Mouse (Mus musculus) neural tube, embryonic 14.5 days (tissue): ENCODE measurements around the gene Tyrobp. TPM values are rescaled to one million over a fixed set of nuclear protein-coding genes. Genes with fewer than 3 reads are reported as not detected.

Experiments used
- ATAC-seq: fragments of 200-750 bp; cut with Nextera tagmentation; 2 replicates; pipeline ENCODE4 v1.8.0; 2017; ENCODE audit warnings: low read depth, mild to moderate bottlenecking, moderate TSS enrichment, moderate library complexity
- H3K27ac ChIP-seq: fragments of 300-500 bp; sonication (generic); 2 replicates; pipeline ENCODE4 v1.5.1; 2014; ENCODE audit warnings: low read depth, mild to moderate bottlenecking, control low read depth, low read length, moderate library complexity, mixed read lengths
- H3K27me3 ChIP-seq: fragments of 300-500 bp; sonication (generic); 2 replicates; pipeline ENCODE4 v1.6.1; 2014; ENCODE audit warnings: low read length; ENCODE audit not compliant: control insufficient read depth, insufficient read depth
- H3K36me3 ChIP-seq: fragments of 300-500 bp; sonication (generic); 2 replicates; pipeline ENCODE4 v1.6.1; 2014; ENCODE audit warnings: low read length, mixed read lengths; ENCODE audit not compliant: control insufficient read depth, insufficient read depth
- H3K4me1 ChIP-seq: fragments of 300-500 bp; sonication (generic); 2 replicates; pipeline ENCODE4 v1.6.1; 2014; ENCODE audit warnings: low read length; ENCODE audit not compliant: control insufficient read depth, insufficient read depth
- H3K4me2 ChIP-seq: fragments of 300-500 bp; sonication (generic); 2 replicates; pipeline ENCODE4 v1.6.1; 2014; ENCODE audit warnings: mild to moderate bottlenecking, low read depth, low read length, control low read depth
- H3K4me3 ChIP-seq: fragments of 300-500 bp; sonication (generic); 2 replicates; pipeline ENCODE4 v1.5.1; 2014; ENCODE audit warnings: low read depth, low read length, control low read depth, mixed read lengths
- H3K9ac ChIP-seq: fragments of 300-500 bp; sonication (generic); replicated peaks from 2 replicates; pipeline ENCODE4 v1.6.1; 2014; ENCODE audit warnings: low read depth, mild to moderate bottlenecking, control low read depth, low read length, mixed read lengths
- H3K9me3 ChIP-seq: fragments of 300-500 bp; sonication (generic); 2 replicates; pipeline ENCODE4 v1.6.1; 2016; ENCODE audit warnings: low read length; ENCODE audit not compliant: control insufficient read depth
- WGBS: fragments of 180-500 bp; shearing (Covaris S2); extraction: QIAGEN DNeasy Blood & Tissue Kit; methylation state at CpG from one replicate; pipeline ENCODE4 v1.1.7; 2014; 5-methylcytosine and 5-hydroxymethylcytosine counted together
- polyA plus RNA-seq: library from polyadenylated mRNA; unstranded; fragments of >200 nt; fragmentation: Nextera tagmentation; extraction: Ambion mirVana; gene quantifications from 2 replicates; pipeline ENCODE4 v1.2.1, GENCODE M21; 2014

The Tyrobp gene
- polyA plus RNA-seq, 1 experiment from 2014 or later, result 23.3 TPM

DNA sequence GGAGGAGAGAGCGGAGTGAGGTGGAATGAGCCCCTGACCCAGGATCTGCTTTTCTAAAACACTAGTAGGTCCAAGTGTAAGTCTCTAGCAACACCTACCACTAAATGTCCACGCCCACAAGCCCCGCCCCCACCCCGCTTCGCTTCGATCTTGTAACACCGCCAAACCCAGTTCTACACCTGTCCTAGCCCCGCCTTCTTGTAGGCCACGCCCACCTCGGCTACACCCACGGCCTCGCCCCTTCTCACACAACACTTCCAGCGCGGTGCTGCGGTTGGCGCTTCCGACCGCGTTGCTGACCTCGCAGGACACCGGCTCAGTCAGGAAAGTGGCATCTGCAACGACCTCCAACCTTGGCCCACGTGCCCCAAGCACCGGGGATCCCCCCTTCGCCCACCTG lies 40.2 kb downstream of the Tyrobp start:
- Histone ChIP-seq H3K4me3 (0 out of 2 replicates have a peak overlapping the region, but pooled peaks have one; percentile 12), H3K27ac (no peak overlapping the region), H3K4me2 (peak overlapping the region; percentile 20), H3K9ac (no peak overlapping the region), H3K9me3 (no peaks in the 10 kb centered on the region), H3K4me1 (peaks cover 21% of the 10 kb centered on the region), H3K36me3 (no peaks in the 10 kb centered on the region), H3K27me3 (peaks cover 18% of the 10 kb centered on the region)
- 1% methylated on average over 25 of the region's 25 CpGs for WGBS
- no peak for ATAC-seq

DNA sequence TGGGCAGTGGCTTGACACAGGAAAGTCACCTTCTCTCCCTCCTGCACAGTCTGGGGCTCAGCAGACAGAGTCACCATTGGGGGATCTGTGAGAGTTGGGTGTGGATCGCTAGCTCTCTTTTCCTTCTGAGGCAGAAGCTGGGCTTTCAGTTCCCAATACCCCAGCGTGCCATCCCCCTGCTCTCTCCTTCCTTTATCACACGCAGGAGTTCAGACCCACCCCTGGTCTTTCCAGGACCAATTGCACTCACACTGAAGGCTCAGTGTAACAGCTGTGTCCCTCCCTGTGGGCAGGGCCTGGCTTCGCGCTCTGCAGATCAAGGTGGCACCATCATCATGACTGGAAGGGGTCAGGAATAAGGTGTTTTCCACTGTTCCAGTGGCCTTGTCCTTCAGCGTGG lies 40.7 kb downstream of the Tyrobp start:
- H3K27me3 ChIP-seq, result peaks cover 18% of the 10 kb centered on the region

DNA sequence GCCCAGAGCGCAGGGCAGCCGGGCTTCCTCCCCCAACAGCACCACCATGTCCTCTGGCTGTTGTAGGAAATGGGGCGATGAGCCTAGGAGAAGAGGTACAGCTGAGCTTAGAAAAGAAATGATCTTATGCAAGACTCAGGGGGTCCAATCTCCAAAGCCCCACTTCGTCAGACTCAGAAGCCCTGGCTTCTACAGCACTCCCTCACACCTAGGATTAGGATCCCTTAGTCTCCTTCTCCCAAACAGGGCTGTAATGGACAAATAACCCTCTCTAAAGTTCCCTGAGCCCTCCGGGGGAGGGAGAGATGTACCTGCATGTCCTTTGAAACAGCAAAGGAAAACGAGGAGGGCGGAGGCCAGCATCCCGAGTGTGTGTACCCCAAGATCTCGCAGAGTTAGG lies 42.9 kb downstream of the Tyrobp start:
- no peaks in the 10 kb centered on the region for H3K36me3 ChIP-seq
- H3K9me3 ChIP-seq, result no peaks in the 10 kb centered on the region
- WGBS, result 3% methylated on average over 9 of the region's 9 CpGs
- H3K27ac ChIP-seq, result no peak overlapping the region
- peaks cover 22% of the 10 kb centered on the region for H3K27me3 ChIP-seq
- ATAC-seq, result no peak
- peak overlapping the region; percentile 11; the same call in 1 of the 2 replicates for H3K4me3 ChIP-seq
- peaks cover 21% of the 10 kb centered on the region for H3K4me1 ChIP-seq
- no peak overlapping the region for H3K9ac ChIP-seq
- H3K4me2 ChIP-seq, result peak overlapping the region; percentile 41

More for the DNA sequence above, 40.7 kb downstream of the Tyrobp start:
- Histone ChIP-seq H3K27ac (no peak overlapping the region), H3K36me3 (no peaks in the 10 kb centered on the region), H3K4me2 (peak overlapping the region; percentile 12; the same call in 1 of the 2 replicates), H3K4me1 (peaks cover 21% of the 10 kb centered on the region), H3K9me3 (no peaks in the 10 kb centered on the region), H3K4me3 (no peak overlapping the region), H3K9ac (no peak overlapping the region)
- WGBS, result 9% methylated on average over 6 of the region's 6 CpGs
- no peak for ATAC-seq

DNA sequence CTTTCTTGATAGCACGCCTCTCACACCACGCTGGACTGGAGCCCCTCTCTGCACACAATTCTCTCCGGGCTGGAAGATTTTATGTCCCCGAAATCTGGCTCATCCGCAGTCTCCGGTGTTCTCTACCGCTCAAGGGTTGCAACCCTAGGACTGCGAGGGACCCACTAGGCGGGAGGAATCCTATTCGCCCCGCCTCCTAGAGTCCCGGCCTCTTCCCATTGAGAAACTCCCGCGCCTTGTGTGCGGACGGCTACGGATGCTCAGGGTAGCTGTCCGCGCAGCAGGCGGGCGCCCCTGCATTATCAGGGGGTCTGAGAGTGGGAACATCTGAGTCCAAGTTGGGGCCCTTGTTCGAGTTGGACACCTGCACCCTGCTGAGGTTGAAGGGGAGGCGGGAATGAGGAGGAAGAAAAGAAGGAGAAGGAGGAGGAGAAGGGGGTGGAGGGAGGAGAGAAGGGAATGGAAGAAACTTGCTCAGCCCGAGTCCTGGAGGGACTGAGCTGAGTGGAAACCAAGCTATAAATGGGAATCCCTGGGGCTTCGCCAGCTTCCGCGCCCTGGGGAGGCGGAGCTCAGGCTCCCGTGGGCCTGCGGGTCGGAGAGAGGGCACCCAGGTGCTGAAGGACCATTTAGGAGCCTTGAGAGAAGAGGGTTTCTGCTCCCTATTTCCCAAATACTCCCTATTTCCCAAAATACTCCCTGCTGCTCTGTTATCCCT lies 43.5 kb downstream of the Tyrobp start:
- Histone ChIP-seq H3K4me3 (peak overlapping the region; percentile 11), H3K9me3 (no peaks in the 10 kb centered on the region), H3K36me3 (no peaks in the 10 kb centered on the region), H3K4me1 (peaks cover 21% of the 10 kb centered on the region), H3K27ac (no peak overlapping the region), H3K9ac (no peak overlapping the region), H3K4me2 (peak overlapping the region; percentile 41), H3K27me3 (peaks cover 22% of the 10 kb centered on the region)
- WGBS, result under 1% methylated on average over 31 of the region's 31 CpGs
- peak; percentile 22; the same call in 1 of the 2 replicates for ATAC-seq

DNA sequence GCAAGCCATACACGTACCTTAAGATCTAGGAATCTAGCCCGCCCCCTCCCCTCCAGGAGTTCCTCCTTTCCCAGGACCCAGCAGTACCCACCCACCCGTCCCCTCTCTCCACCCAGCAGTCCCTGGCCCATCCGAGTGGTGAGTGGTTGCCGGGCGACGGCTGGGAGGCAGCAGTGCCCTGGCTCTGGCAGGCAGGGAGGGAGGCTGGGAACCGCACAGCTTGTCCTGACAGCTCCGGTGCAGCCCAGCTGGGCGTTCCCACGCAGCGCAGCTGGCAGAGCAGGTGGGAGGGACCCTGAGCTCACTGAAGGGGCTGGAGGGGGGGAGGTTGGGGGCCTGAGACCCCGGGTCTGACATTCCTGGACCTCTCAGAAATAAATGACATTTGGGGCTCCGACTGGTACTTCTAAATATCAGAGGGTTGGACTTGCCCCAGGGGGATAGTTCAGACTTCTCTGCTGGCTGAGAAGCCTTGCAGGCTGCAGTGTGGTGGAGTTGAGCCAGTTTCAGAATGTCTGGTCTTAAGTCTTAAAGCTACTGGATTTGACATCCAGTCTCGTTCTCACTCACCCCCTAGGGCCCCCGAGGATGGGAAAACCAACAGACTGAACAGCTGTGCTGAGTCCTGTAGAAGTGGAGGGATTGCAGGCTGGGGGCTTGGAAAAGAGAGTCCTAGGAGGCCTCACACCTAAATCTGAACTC lies 44.2 kb downstream of the Tyrobp start, which contains the start of the genes Kirrel2 and Nphs1:
Gene Kirrel2, minus strand, starts transcription at position 62 of the 702 bp plus-strand sequence.
Gene Nphs1, plus strand, starts transcription at position 687 of the 702 bp plus-strand sequence.
- H3K27me3 ChIP-seq, result peaks cover 22% of the 10 kb centered on the region
- peak within 1 kb of the TSS; percentile 11 for H3K4me3 ChIP-seq
- 1% methylated on average over 16 of the region's 16 CpGs for WGBS
- H3K27ac ChIP-seq, result 0 out of 2 replicates have a peak within 1 kb of the TSS, but pooled peaks have one; percentile 10
- H3K4me2 ChIP-seq, result peak within 1 kb of the TSS; percentile 41
- H3K4me1 ChIP-seq, result peaks cover 21% of the 10 kb centered on the region
- H3K9ac ChIP-seq, result no peak within 1 kb of the TSS
- H3K36me3 ChIP-seq, result no peaks in the 10 kb centered on the region
- peak; percentile 87 for ATAC-seq
- H3K9me3 ChIP-seq, result no peaks in the 10 kb centered on the region

GRCm38 (mm10) chr7:30459484-30459883 lies 45.9 kb downstream of the Tyrobp start:
- no peak for ATAC-seq
- peaks cover 16% of the 10 kb centered on the region for H3K27me3 ChIP-seq
- H3K9ac ChIP-seq, result no peak overlapping the region
- H3K4me1 ChIP-seq, result peaks cover 21% of the 10 kb centered on the region
- WGBS, result 35% methylated on average over 6 of the region's 6 CpGs
- H3K4me3 ChIP-seq, result no peak overlapping the region
- H3K4me2 ChIP-seq, result no peak overlapping the region
- no peak overlapping the region for H3K27ac ChIP-seq
- no peaks in the 10 kb centered on the region for H3K36me3 ChIP-seq
- H3K9me3 ChIP-seq, result no peaks in the 10 kb centered on the region

DNA sequence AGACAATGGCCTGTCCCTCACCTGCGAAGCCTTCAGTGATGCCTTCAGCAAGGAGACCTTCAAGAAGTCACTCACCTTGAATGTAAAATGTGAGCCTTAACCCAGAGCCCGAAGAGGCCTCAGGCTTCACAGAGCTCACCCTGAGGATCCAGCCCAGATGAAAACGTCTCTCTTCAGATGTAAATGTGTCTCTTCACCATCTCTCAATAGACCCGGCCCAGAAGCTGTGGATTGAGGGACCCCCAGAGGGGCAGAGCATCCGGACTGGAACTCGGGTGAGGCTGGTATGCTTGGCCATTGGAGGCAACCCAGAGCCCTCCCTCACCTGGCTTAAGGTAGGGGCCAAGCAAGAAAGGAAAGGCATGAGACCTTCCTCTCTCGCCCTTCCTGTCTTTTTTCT lies 50.0 kb downstream of the Tyrobp start:
- Histone ChIP-seq H3K9ac (no peak overlapping the region), H3K4me3 (no peak overlapping the region), H3K27me3 (peaks cover 34% of the 10 kb centered on the region), H3K9me3 (no peaks in the 10 kb centered on the region), H3K4me2 (no peak overlapping the region), H3K27ac (no peak overlapping the region), H3K4me1 (no peaks in the 10 kb centered on the region), H3K36me3 (no peaks in the 10 kb centered on the region)
- ATAC-seq, result no peak
- 30% methylated on average over 7 of the region's 7 CpGs for WGBS

DNA sequence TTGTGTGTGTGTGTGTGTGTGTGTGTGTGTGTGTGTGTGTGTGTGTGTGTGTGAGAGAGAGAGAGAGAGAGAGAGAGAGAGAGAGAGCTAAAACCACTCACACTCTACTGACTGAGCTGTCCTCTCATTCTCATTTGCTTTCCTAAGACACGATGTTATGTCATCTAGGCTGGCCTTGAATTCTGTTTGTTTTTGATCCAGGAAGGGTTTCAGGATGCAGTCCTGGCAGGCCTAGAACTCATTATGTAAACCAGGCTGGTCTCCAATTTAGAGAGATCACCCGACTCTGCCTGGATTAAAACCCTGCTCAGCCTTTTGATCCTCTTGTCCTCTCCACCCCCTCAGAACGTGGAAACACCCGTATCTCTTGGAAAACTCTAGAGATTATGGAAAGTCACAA lies 50.4 kb downstream of the Tyrobp start:
- Histone ChIP-seq H3K27me3 (peaks cover 34% of the 10 kb centered on the region), H3K4me3 (no peak overlapping the region), H3K4me2 (no peak overlapping the region), H3K9me3 (no peaks in the 10 kb centered on the region), H3K9ac (no peak overlapping the region), H3K36me3 (no peaks in the 10 kb centered on the region), H3K4me1 (no peaks in the 10 kb centered on the region), H3K27ac (no peak overlapping the region)
- 30% methylated on average over 4 of the region's 4 CpGs for WGBS
- no peak for ATAC-seq

GRCm38 (mm10) chr7:30464816-30465300 lies 51.3 kb downstream of the Tyrobp start:
- Histone ChIP-seq H3K4me2 (no peak overlapping the region), H3K27ac (no peak overlapping the region), H3K9me3 (no peaks in the 10 kb centered on the region), H3K36me3 (no peaks in the 10 kb centered on the region), H3K4me1 (no peaks in the 10 kb centered on the region), H3K27me3 (peaks cover 32% of the 10 kb centered on the region), H3K4me3 (no peak overlapping the region), H3K9ac (no peak overlapping the region)
- 17% methylated on average over 6 of the region's 6 CpGs for WGBS
- ATAC-seq, result no peak
